Mouse (Mus musculus): ENCODE data around the gene Pip4p1. TPM values are rescaled to one million over a fixed set of nuclear protein-coding genes. Genes with fewer than 3 reads are reported as not detected.
"Not testable (repeated sequence)": the region's sequence is repeated elsewhere in the genome, so short reads cannot be mapped to it uniquely, and the experiment has no call there.

Pip4p1 gene
- total RNA-seq, 1 experiment, result 19.4 TPM

DNA sequence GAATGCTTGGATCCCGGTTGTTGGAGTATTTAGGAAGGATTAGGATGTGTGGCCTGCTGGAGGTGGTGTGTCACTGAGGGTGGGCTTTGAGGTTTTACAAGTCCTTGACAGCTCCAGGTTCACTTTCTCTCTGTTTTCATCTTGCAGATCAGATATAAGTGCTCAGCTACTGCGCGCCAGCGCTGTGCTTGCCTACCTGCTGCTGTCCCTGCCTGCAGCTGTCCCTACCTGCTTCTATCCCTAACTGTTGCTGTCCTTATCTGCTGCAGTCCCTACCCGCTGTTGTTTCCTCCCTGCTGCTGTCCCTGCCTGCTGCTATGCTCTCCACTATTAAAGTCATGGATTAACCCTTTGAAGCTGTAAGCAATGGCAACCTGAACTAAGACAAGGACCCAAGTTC is 44.3 kb upstream of the Pip4p1 start:
- no peak for DNase-seq (ENCODE audit: low read depth, low spot score)
- in situ Hi-C loops (cut with MboI; ENCODE audit: low sequenced_read_pairs in 2 of 2, unreplicated experiment in 2 of 2), result no loop called here
- H3K4me1 ChIP-seq (ENCODE audit: control insufficient read depth in 2 of 2, insufficient read depth in 2 of 2, low read length in 2 of 2, poor library complexity in 1 of 2), result peaks cover 5 to 19% of the 10 kb centered on the region in 2 experiments; a peak in 3 of 4 replicates
- no peak for TF ChIP-seq ZC3H11A (IDR thresholded peaks at IDR 0.05; ENCODE audit: borderline replicate concordance, low read depth, low read length)
- TF ChIP-seq CHD2 (IDR thresholded peaks at IDR 0.05; ENCODE audit: low read depth, low read length), result no peak
- TF ChIP-seq ZNF384 (IDR thresholded peaks at IDR 0.05; ENCODE audit: low read depth, low read length), result no peak
- TF ChIP-seq MAFK (IDR thresholded peaks at IDR 0.05; ENCODE audit: insufficient read depth, low read depth, low read length), result no peak
- no peak for TF ChIP-seq HCFC1 (IDR thresholded peaks at IDR 0.05; ENCODE audit: borderline replicate concordance, insufficient read depth, low read length)
- H3K9ac ChIP-seq (ENCODE audit: insufficient read depth, low read depth, low read length, poor library complexity, severe bottlenecking), result no peak overlapping the region
- no peaks in the 10 kb centered on the region for H3K9me3 ChIP-seq (ENCODE audit: control insufficient read depth, insufficient read depth, low read depth, low read length)
- no peaks in the 10 kb centered on the region for H3K36me3 ChIP-seq (ENCODE audit: control insufficient read depth, insufficient read depth, low read length, poor library complexity, severe bottlenecking)
- no peak overlapping the region for H3K4me3 ChIP-seq (ENCODE audit: insufficient read depth in 1 of 2, low read depth in 1 of 2, low read length in 2 of 2, poor library complexity in 1 of 2, severe bottlenecking in 1 of 2)
- H3K27ac ChIP-seq (ENCODE audit: insufficient read depth, low read depth, low read length, poor library complexity, severe bottlenecking), result no peak overlapping the region

DNA sequence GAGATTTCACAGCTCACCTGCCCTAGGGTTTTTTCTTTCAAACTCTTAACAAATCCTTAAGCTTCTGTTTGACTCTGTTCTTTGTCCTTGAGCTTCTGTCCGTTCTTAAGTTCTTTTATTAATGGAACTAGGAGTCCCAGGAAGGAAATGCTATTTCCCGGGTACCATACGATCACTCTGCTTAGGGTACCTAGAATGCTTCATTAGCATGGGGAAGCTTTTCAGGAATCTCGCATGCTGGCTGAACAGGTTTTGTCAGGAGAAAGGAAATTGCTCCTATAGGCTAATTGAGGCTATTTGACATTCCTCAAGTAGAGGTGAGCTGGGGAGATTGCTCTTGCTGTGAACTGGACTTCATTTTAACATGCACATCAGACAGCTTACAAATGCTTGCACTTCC is 43.0 kb upstream of the Pip4p1 start:
- DNase-seq (ENCODE audit: low read depth, low spot score), result no peak
- Histone ChIP-seq H3K4me3 (ENCODE audit: insufficient read depth in 1 of 2, low read depth in 1 of 2, low read length in 2 of 2, poor library complexity in 1 of 2, severe bottlenecking in 1 of 2) (no peak overlapping the region), H3K27ac (ENCODE audit: insufficient read depth, low read depth, low read length, poor library complexity, severe bottlenecking) (peak overlapping the region; percentile 57; the same call in 1 of the 2 replicates), H3K9ac (ENCODE audit: insufficient read depth, low read depth, low read length, poor library complexity, severe bottlenecking) (no peak overlapping the region), H3K9me3 (ENCODE audit: control insufficient read depth, insufficient read depth, low read depth, low read length) (no peaks in the 10 kb centered on the region), H3K4me1 (ENCODE audit: control insufficient read depth in 2 of 2, insufficient read depth in 2 of 2, low read length in 2 of 2, poor library complexity in 1 of 2) (peaks cover 4 to 11% of the 10 kb centered on the region in 2 experiments; a peak in 2 of 4 replicates), H3K36me3 (ENCODE audit: control insufficient read depth, insufficient read depth, low read length, poor library complexity, severe bottlenecking) (no peaks in the 10 kb centered on the region)
- TF ChIP-seq ZC3H11A (IDR thresholded peaks at IDR 0.05; ENCODE audit: borderline replicate concordance, low read depth, low read length), result no peak
- no peak for TF ChIP-seq ZNF384 (IDR thresholded peaks at IDR 0.05; ENCODE audit: low read depth, low read length)
- no peak for TF ChIP-seq HCFC1 (IDR thresholded peaks at IDR 0.05; ENCODE audit: borderline replicate concordance, insufficient read depth, low read length)
- TF ChIP-seq CHD2 (IDR thresholded peaks at IDR 0.05; ENCODE audit: low read depth, low read length), result no peak
- TF ChIP-seq MAFK (IDR thresholded peaks at IDR 0.05; ENCODE audit: insufficient read depth, low read depth, low read length), result no peak
- in situ Hi-C loops (cut with MboI; ENCODE audit: low sequenced_read_pairs in 2 of 2, unreplicated experiment in 2 of 2), result no loop called here

DNA sequence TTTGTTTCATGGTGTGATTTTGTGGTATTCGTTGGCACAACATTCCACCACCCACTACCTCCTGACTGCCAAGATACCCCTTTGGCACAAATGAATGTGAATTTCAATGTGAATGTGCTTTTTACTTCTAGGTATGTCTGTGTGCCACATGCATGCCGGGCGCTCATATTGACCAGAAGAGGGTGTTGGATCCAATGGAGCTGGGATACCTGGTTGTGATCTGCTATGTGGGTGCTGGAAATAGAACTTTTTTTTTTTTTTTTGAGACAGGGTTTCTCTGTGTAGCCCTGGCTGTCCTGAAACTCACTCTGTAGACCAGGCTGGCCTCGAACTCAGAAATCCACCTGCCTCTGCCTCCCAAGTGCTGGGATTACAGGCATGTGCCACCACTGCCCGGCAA is 42.4 kb upstream of the Pip4p1 start:
- H3K4me3 ChIP-seq (ENCODE audit: insufficient read depth in 1 of 2, low read depth in 1 of 2, low read length in 2 of 2, poor library complexity in 1 of 2, severe bottlenecking in 1 of 2); DNase-seq (ENCODE audit: low read depth, low spot score); H3K9ac ChIP-seq (ENCODE audit: insufficient read depth, low read depth, low read length, poor library complexity, severe bottlenecking); H3K9me3 ChIP-seq (ENCODE audit: control insufficient read depth, insufficient read depth, low read depth, low read length); H3K36me3 ChIP-seq (ENCODE audit: control insufficient read depth, insufficient read depth, low read length, poor library complexity, severe bottlenecking); in situ Hi-C loops (cut with MboI; ENCODE audit: low sequenced_read_pairs in 2 of 2, unreplicated experiment in 2 of 2): not testable (repeated sequence)
- H3K4me1 ChIP-seq (ENCODE audit: control insufficient read depth in 2 of 2, insufficient read depth in 2 of 2, low read length in 2 of 2, poor library complexity in 1 of 2), result peaks cover 4 to 11% of the 10 kb centered on the region in 2 experiments; a peak in 2 of 4 replicates
- peak; percentile 53; the same call in 1 of the 2 replicates for TF ChIP-seq ZNF384 (IDR thresholded peaks at IDR 0.05; ENCODE audit: low read depth, low read length)
- peak overlapping the region; percentile 57; the same call in 1 of the 2 replicates for H3K27ac ChIP-seq (ENCODE audit: insufficient read depth, low read depth, low read length, poor library complexity, severe bottlenecking)

DNA sequence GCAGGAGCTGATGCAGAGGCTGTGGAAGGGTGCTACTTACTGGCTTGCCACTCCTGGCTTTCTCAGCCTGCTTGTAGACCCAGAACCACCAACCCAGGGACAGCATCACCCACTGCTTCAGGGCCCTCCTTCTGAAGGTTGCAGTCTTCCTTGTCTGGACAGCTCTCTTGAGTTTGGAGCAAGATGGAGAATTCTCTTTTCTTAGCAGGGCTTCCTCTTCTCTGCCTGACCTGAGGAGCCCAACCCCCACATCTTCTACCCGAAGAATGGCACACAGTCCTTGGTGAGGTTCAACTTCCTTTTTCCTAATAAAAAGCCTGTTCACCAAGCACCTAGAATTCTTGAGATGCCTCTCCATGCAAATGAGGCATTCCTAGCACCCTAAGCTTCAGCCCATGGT is 40.2 kb upstream of the Pip4p1 start:
- Histone ChIP-seq H3K36me3 (ENCODE audit: control insufficient read depth, insufficient read depth, low read length, poor library complexity, severe bottlenecking) (no peaks in the 10 kb centered on the region), H3K27ac (ENCODE audit: insufficient read depth, low read depth, low read length, poor library complexity, severe bottlenecking) (peak overlapping the region; percentile 38; the same call in 1 of the 2 replicates), H3K9ac (ENCODE audit: insufficient read depth, low read depth, low read length, poor library complexity, severe bottlenecking) (no peak overlapping the region), H3K4me1 (ENCODE audit: control insufficient read depth in 2 of 2, insufficient read depth in 2 of 2, low read length in 2 of 2, poor library complexity in 1 of 2) (peaks cover 0 to 8% of the 10 kb centered on the region in 2 experiments; a peak in 1 of 4 replicates), H3K4me3 (ENCODE audit: insufficient read depth in 1 of 2, low read depth in 1 of 2, low read length in 2 of 2, poor library complexity in 1 of 2, severe bottlenecking in 1 of 2) (no peak overlapping the region), H3K9me3 (ENCODE audit: control insufficient read depth, insufficient read depth, low read depth, low read length) (no peaks in the 10 kb centered on the region)
- no peak for DNase-seq (ENCODE audit: low read depth, low spot score)
- TF ChIP-seq ZNF384 (IDR thresholded peaks at IDR 0.05; ENCODE audit: low read depth, low read length) (no peak), HCFC1 (IDR thresholded peaks at IDR 0.05; ENCODE audit: borderline replicate concordance, insufficient read depth, low read length) (no peak), MAFK (IDR thresholded peaks at IDR 0.05; ENCODE audit: insufficient read depth, low read depth, low read length) (no peak), ZC3H11A (IDR thresholded peaks at IDR 0.05; ENCODE audit: borderline replicate concordance, low read depth, low read length) (no peak), CHD2 (IDR thresholded peaks at IDR 0.05; ENCODE audit: low read depth, low read length) (no peak)
- in situ Hi-C loops (cut with MboI; ENCODE audit: low sequenced_read_pairs in 2 of 2, unreplicated experiment in 2 of 2), result no loop called here
